Mouse (Mus musculus) cerebellum, adult 2 months (tissue): ENCODE data around the gene Gfy.

Experiments
- CTCF ChIP-seq: fragments of 200-500 bp; IDR thresholded peaks from 2 replicates; pipeline ENCODE4 v1.5.1; 2011; ENCODE audit warnings: low read depth, mild to moderate bottlenecking, control low read depth, low read length, moderate library complexity, borderline replicate concordance; ENCODE audit not compliant: insufficient read depth
- POLR2A ChIP-seq: fragments of 200-500 bp; IDR thresholded peaks from 2 replicates; pipeline ENCODE4 v1.6.1; 2011; ENCODE audit warnings: low read length, control low read depth, borderline replicate concordance; ENCODE audit not compliant: insufficient read depth

DNA sequence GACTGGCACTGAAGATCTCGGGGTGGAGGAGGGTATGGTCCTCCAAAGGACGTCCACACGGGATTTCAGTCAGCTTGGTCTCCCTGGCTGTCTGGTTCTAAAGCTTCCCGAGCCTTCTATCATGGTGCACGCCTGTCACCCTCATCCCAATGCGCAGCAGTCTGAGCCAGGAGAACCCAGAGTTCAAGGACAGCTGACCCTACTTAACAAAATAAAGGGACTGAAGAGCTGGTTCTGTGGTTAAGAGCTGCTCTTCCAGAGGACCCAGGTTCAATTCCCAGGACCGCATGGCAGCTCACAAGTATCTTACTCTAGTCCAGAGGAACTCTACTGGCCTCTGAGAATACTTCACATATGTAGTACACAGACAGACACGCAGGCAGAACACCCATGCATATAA lies 49.7 kb upstream of the Gfy start:
- no peak for TF ChIP-seq POLR2A
- no peak for TF ChIP-seq CTCF
